Mouse (Mus musculus): ENCODE data around the gene BC030870. TPM values are rescaled to one million over a fixed set of nuclear protein-coding genes. Genes with fewer than 3 reads are reported as not detected.

BC030870 gene
- not detected for total RNA-seq (2023)

GRCm38 (mm10) chr8:65129199-65129788, at the start of gene BC030870:
BC030870 (minus strand) TSS chr8:65129563.

GRCm38 (mm10) chr8:65074733-65075132, 54.6 kb downstream of the BC030870 start, which contains the start of gene Gm10663:
Gm10663 (plus strand) TSS chr8:65075033.

GRCm38 (mm10) chr8:65037117-65037533, 92.2 kb downstream of the BC030870 start, which contains the start of gene Apela:
Apela (minus strand) TSS chr8:65037336.

Other genes starting within 250 kb of the BC030870 start
- 10 to 100 TPM; 23.4 to 26.8 TPM for gene Tmem192, start 182.4 kb downstream of the BC030870 start, total RNA-seq (2023)
- gene Trim75, start 141.7 kb downstream of the BC030870 start, total RNA-seq (2023) = not detected
- gene Trim61, start 111.0 kb downstream of the BC030870 start, total RNA-seq (2023) = not detected
- not detected for gene Trim60, start 111.0 kb downstream of the BC030870 start, total RNA-seq (2023)
- gene Apela, start 92.2 kb downstream of the BC030870 start, total RNA-seq (2023) = not detected
- gene Gm10663, start 54.5 kb downstream of the BC030870 start, total RNA-seq (2023) = not detected